Mouse (Mus musculus) MEL (cell line): ENCODE data around the gene Sdc3. TPM values are rescaled to one million over a fixed set of nuclear protein-coding genes. Genes with fewer than 3 reads are reported as not detected.

Experiments used
- DNase-seq: peaks from one replicate; pipeline ENCODE4 v3.0.0; 2011; ENCODE audit warnings: low read depth, low spot score
- H3K27ac ChIP-seq: 2 replicates; pipeline ENCODE4 v1.5.1; 2012; ENCODE audit warnings: low read depth, mild to moderate bottlenecking, control low read depth, low read length, moderate library complexity; ENCODE audit not compliant: control insufficient read depth
- H3K27me3 ChIP-seq, 2 experiments: fragments of 150-350 bp in 1 of 2; sonication (generic) in 1 of 2; 2 replicates each; pipeline ENCODE4 v1.6.1; 2012; ENCODE audit warnings: low read length in 2 of 2, mild to moderate bottlenecking in 2 of 2, improper control_type of control experiment in 1 of 2, moderate library complexity in 1 of 2; ENCODE audit not compliant: insufficient read depth in 2 of 2, control insufficient read depth in 1 of 2
- H3K36me3 ChIP-seq, 2 experiments: 2 replicates each; pipeline ENCODE4 v1.6.1; 2012 to 2014; ENCODE audit warnings: low read length in 2 of 2, improper control_type of control experiment in 1 of 2, inconsistent platforms in 1 of 2, mild to moderate bottlenecking in 1 of 2; ENCODE audit not compliant: insufficient read depth in 2 of 2, control insufficient read depth in 1 of 2
- H3K4me1 ChIP-seq, 2 experiments: fragments of 150-350 bp in 1 of 2; sonication (generic) in 1 of 2; 2 replicates each; pipeline ENCODE4 v1.6.1; 2012; ENCODE audit warnings: low read length in 2 of 2, improper control_type of control experiment in 1 of 2, mild to moderate bottlenecking in 1 of 2; ENCODE audit not compliant: insufficient read depth in 2 of 2, control insufficient read depth in 1 of 2
- H3K4me3 ChIP-seq, 2 experiments: fragments of 150-350 bp in 1 of 2; sonication (generic) in 1 of 2; 2 replicates each; pipeline ENCODE4 v1.5.1; 2012; ENCODE audit warnings: low read depth in 2 of 2, low read length in 2 of 2, mild to moderate bottlenecking in 2 of 2, moderate library complexity in 2 of 2, control low read depth in 1 of 2, improper control_type of control experiment in 1 of 2; ENCODE audit not compliant: control insufficient read depth in 1 of 2, insufficient read depth in 1 of 2
- H3K79me2 ChIP-seq: 2 replicates; pipeline ENCODE4 v1.6.1; 2012; ENCODE audit warnings: mild to moderate bottlenecking, low read length, moderate library complexity; ENCODE audit not compliant: control insufficient read depth, poor library complexity, insufficient read depth
- H3K9ac ChIP-seq: 2 replicates; pipeline ENCODE4 v1.6.1; 2012; ENCODE audit warnings: low read depth, mild to moderate bottlenecking, control low read depth, low read length, moderate library complexity; ENCODE audit not compliant: control insufficient read depth, poor library complexity, severe bottlenecking
- H3K9me3 ChIP-seq: fragments of 150-350 bp; sonication (generic); replicated peaks from 2 replicates; pipeline ENCODE4 v1.6.1; 2012; ENCODE audit warnings: mild to moderate bottlenecking, low read length, improper control_type of control experiment, moderate library complexity; ENCODE audit not compliant: insufficient read depth
- CHD1 ChIP-seq: IDR thresholded peaks from 2 replicates; pipeline ENCODE4 v1.6.1; 2012; ENCODE audit warnings: low read depth, mild to moderate bottlenecking, inconsistent platforms, low read length, improper control_type of control experiment
- E2F4 ChIP-seq: IDR thresholded peaks from 2 replicates; pipeline ENCODE4 v1.6.1; 2011; ENCODE audit warnings: low read depth, low read length, improper control_type of control experiment, borderline replicate concordance
- GATA1 ChIP-seq: IDR thresholded peaks from 2 replicates; pipeline ENCODE4 v1.6.1; 2011; ENCODE audit warnings: low read depth, low read length, improper control_type of control experiment
- JUND ChIP-seq: IDR thresholded peaks from 2 replicates; pipeline ENCODE4 v1.6.1; 2011; ENCODE audit warnings: low read depth, mild to moderate bottlenecking, improper control_type of control experiment, low read length
- KAT2A ChIP-seq: conservative IDR thresholded peaks from 2 replicates; pipeline ENCODE4 v1.6.1; 2012; ENCODE audit warnings: low read depth, low read length, improper control_type of control experiment, inconsistent platforms
- MAFK ChIP-seq: IDR thresholded peaks from 2 replicates; pipeline ENCODE4 v1.6.1; 2011; ENCODE audit warnings: low read depth, mild to moderate bottlenecking, low read length, improper control_type of control experiment, borderline replicate concordance
- MAZ ChIP-seq: IDR thresholded peaks from 2 replicates; pipeline ENCODE4 v1.6.1; 2012; ENCODE audit warnings: low read depth, mild to moderate bottlenecking, inconsistent platforms, low read length, improper control_type of control experiment
- MYB ChIP-seq: IDR thresholded peaks from 2 replicates; pipeline ENCODE4 v1.6.1; 2011; ENCODE audit warnings: mild to moderate bottlenecking, low read depth, low read length, improper control_type of control experiment
- MYC ChIP-seq: IDR thresholded peaks from 2 replicates; pipeline ENCODE4 v1.6.1; 2011; ENCODE audit warnings: low read depth, mild to moderate bottlenecking, low read length, improper control_type of control experiment, moderate library complexity
- NRF1 ChIP-seq: IDR thresholded peaks from 2 replicates; pipeline ENCODE4 v1.6.1; 2014; ENCODE audit warnings: low read depth, mild to moderate bottlenecking, inconsistent platforms, low read length, improper control_type of control experiment, moderate library complexity; ENCODE audit not compliant: poor library complexity, insufficient read depth, severe bottlenecking
- POLR2A ChIP-seq, 2 experiments: IDR thresholded peaks; 2 replicates each; pipeline ENCODE4 v1.6.1; 2011 to 2012; ENCODE audit warnings: low read length in 2 of 2, mild to moderate bottlenecking in 2 of 2, control low read depth in 1 of 2, improper control_type of control experiment in 1 of 2, low read depth in 1 of 2, moderate library complexity in 1 of 2; ENCODE audit not compliant: control insufficient read depth in 1 of 2, insufficient read depth in 1 of 2, poor library complexity in 1 of 2
- POLR2AphosphoS2 ChIP-seq: IDR thresholded peaks from 2 replicates; pipeline ENCODE4 v1.6.1; 2011; ENCODE audit warnings: low read length, improper control_type of control experiment
- RCOR1 ChIP-seq: IDR thresholded peaks from 2 replicates; pipeline ENCODE4 v1.6.1; 2012; ENCODE audit warnings: low read depth, mild to moderate bottlenecking, inconsistent platforms, low read length, improper control_type of control experiment
- TCF12 ChIP-seq: IDR thresholded peaks from 2 replicates; pipeline ENCODE4 v1.6.1; 2014; ENCODE audit warnings: low read depth, mild to moderate bottlenecking, inconsistent platforms, low read length, improper control_type of control experiment, moderate library complexity
- UBTF ChIP-seq: IDR thresholded peaks from 2 replicates; pipeline ENCODE4 v1.6.1; 2012; ENCODE audit warnings: low read depth, mild to moderate bottlenecking, inconsistent platforms, low read length, improper control_type of control experiment, moderate library complexity, borderline replicate concordance; ENCODE audit not compliant: insufficient read depth
- USF1 ChIP-seq: IDR thresholded peaks from 2 replicates; pipeline ENCODE4 v1.6.1; 2014; ENCODE audit warnings: low read depth, mild to moderate bottlenecking, inconsistent platforms, low read length, improper control_type of control experiment, moderate library complexity
- USF2 ChIP-seq, 2 experiments: IDR thresholded peaks; 2 replicates each; pipeline ENCODE4 v1.6.1; 2011 to 2012; ENCODE audit warnings: improper control_type of control experiment in 2 of 2, low read length in 2 of 2, borderline replicate concordance in 1 of 2, inconsistent platforms in 1 of 2, low read depth in 1 of 2, mild to moderate bottlenecking in 1 of 2; ENCODE audit not compliant: insufficient read depth in 1 of 2
- ZC3H11A ChIP-seq: IDR thresholded peaks from 2 replicates; pipeline ENCODE4 v1.6.1; 2012; ENCODE audit warnings: low read depth, mild to moderate bottlenecking, inconsistent platforms, low read length, improper control_type of control experiment
- ZKSCAN1 ChIP-seq: IDR thresholded peaks from 2 replicates; pipeline ENCODE4 v1.6.1; 2012; ENCODE audit warnings: low read depth, mild to moderate bottlenecking, inconsistent platforms, low read length, improper control_type of control experiment, moderate library complexity
- ZMIZ1 ChIP-seq: IDR thresholded peaks from 2 replicates; pipeline ENCODE4 v1.6.1; 2012; ENCODE audit warnings: low read depth, mild to moderate bottlenecking, inconsistent platforms, low read length, improper control_type of control experiment, moderate library complexity
- ZNF384 ChIP-seq: IDR thresholded peaks from 2 replicates; pipeline ENCODE4 v1.6.1; 2012; ENCODE audit warnings: low read depth, mild to moderate bottlenecking, inconsistent platforms, low read length, improper control_type of control experiment
- polyA plus RNA-seq, 2 experiments: library from polyadenylated mRNA; stranded (reverse) in 1 of 2; unstranded in 1 of 2; fragments of >175 nt in 1 of 2; fragments of >200 nt in 1 of 2; gene quantifications; 2 replicates each; pipeline versions ENCODE4 v1.2.1 to v1.2.4; 2012; ENCODE audit warnings: low replicate concordance in 2 of 2, low read depth in 1 of 2; ENCODE audit not compliant: insufficient read length in 2 of 2, insufficient read depth in 1 of 2, missing spikeins in 1 of 2
- total RNA-seq: library from RNA; depleted of rRNA; stranded (reverse); fragments of 300-350 nt; gene quantifications from 2 replicates; pipeline ENCODE4 v1.2.3, GENCODE M21; 2012

The Sdc3 gene
- total and polyA plus RNA-seq, 3 experiments: 0.46 to 6.7 TPM; not detected in 1

GRCm38 (mm10) chr4:130810845-130811244 lies 18.5 kb downstream of the Sdc3 start:
- no peaks in the 10 kb centered on the region for H3K4me1 ChIP-seq
- no peak overlapping the region for H3K4me3 ChIP-seq
- H3K27ac ChIP-seq: no peak overlapping the region
- no peak overlapping the region for H3K9ac ChIP-seq
- H3K36me3 ChIP-seq: no peaks in the 10 kb centered on the region
- no peaks in the 10 kb centered on the region for H3K27me3 ChIP-seq
- H3K79me2 ChIP-seq: no peaks in the 10 kb centered on the region
- no peak for DNase-seq
- TF ChIP-seq USF1: no peak
- no peak for TF ChIP-seq CHD1
- no peak for TF ChIP-seq ZC3H11A
- no peak for TF ChIP-seq MYC
- no peak for TF ChIP-seq RCOR1
- no peak for TF ChIP-seq NRF1
- no peak for TF ChIP-seq E2F4
- TF ChIP-seq POLR2A (IDR thresholded peaks at IDR 0.05; ENCODE audit: control insufficient read depth in 1 of 2, insufficient read depth in 1 of 2, low read depth in 1 of 2, low read length in 2 of 2, poor library complexity in 1 of 2): no peak
- TF ChIP-seq ZKSCAN1: no peak
- TF ChIP-seq TCF12: no peak
- TF ChIP-seq GATA1: no peak
- TF ChIP-seq MYB: no peak
- TF ChIP-seq, all 39 proteins: peak for 0
- no peaks in the 10 kb centered on the region for H3K9me3 ChIP-seq

- Histone ChIP-seq H3K4me1 (no peaks in the 10 kb centered on the region), H3K79me2 (no peaks in the 10 kb centered on the region), H3K36me3 (no peaks in the 10 kb centered on the region), H3K9me3 (no peaks in the 10 kb centered on the region), H3K27ac (no peak overlapping the region), H3K27me3 (no peaks in the 10 kb centered on the region), H3K9ac (no peak overlapping the region), H3K4me3 (no peak overlapping the region)
- TF ChIP-seq RCOR1 (no peak), MAZ (no peak), KAT2A (no peak), MYB (no peak), JUND (no peak), USF2 (IDR thresholded peaks at IDR 0.05; ENCODE audit: borderline replicate concordance in 1 of 2, insufficient read depth in 1 of 2, low read depth in 1 of 2, low read length in 2 of 2) (no peak), UBTF (no peak), MAFK (no peak), ZC3H11A (no peak), USF1 (no peak), ZNF384 (no peak), POLR2AphosphoS2 (no peak), ZMIZ1 (no peak)
- DNase-seq: no peak
Observed at GRCm38 (mm10) chr4:130811385-130811784, 19.0 kb downstream of the Sdc3 start.
